In the genomic region with DNA sequence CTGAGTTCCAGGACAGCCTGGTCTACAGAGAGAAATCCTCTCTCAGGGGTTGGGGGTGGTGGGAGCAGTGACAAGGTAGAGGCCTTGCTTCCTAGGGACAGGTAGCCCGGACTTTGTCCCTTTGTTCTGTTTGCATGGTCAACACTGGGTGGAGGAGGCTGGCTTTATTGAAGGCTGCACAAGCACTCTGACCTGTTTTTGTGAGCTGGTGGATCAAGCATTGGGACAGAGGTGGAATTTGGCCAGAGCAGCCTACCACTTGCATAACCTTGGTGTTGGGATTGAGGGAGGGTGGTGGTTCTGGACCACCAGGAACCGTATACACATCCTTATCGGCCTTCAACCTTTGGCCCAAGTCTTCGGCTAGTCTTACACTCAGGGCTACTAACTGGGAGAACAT, we compare ENCODE assay signal across 32 mouse cellular contexts. TPM values are rescaled to one million over a fixed set of nuclear protein-coding genes. Genes with fewer than 3 reads are reported as not detected.
A peak's percentile ranks its signal among the peaks of the same experiment; 100 is the strongest.
DNase-seq lines count a peak whose midpoint lies in the region; ATAC-seq and TF ChIP-seq lines count a peak whose summit lies in the region.
"Had no signal": no experiment of that assay in that cellular context is flagged by ENCODE, and none has a peak within 500 bp of the region (broad histone marks: within the 10 kb centered on the region; RNA-seq: fewer than 3 reads in every experiment).

No protein-coding gene starts in this region.

- TF ChIP-seq POLR2A in liver, adult 2 months (IDR thresholded peaks at IDR 0.05; ENCODE audit: extremely low read depth, insufficient read depth, low read length): no peak

- peaks cover 19% of the 10 kb centered on the region for H3K36me3 ChIP-seq in liver, adult 2 months (ENCODE audit: control insufficient read depth, insufficient read depth, low read length)
- no peaks in the 10 kb centered on the region for H3K36me3 ChIP-seq in liver, embryonic 16.5 days (ENCODE audit: control insufficient read depth, insufficient read depth)
- H3K36me3 ChIP-seq in stomach, postnatal 0 days (ENCODE audit: control insufficient read depth, insufficient read depth, low read length): no peaks in the 10 kb centered on the region
- H3K36me3 ChIP-seq in hindbrain, postnatal 0 days (ENCODE audit: insufficient read depth, low read length): no peaks in the 10 kb centered on the region
- H3K36me3 ChIP-seq: forebrain, embryonic 10.5 days; hindbrain, embryonic 15.5 days; limb, embryonic 12.5 days; midbrain, embryonic 15.5 days; neural tube, embryonic 13.5 days had no signal

- peaks cover 39% of the 10 kb centered on the region for H3K4me1 ChIP-seq in liver, adult 2 months (ENCODE audit: control insufficient read depth, insufficient read depth, low read length)
- peaks cover 5% of the 10 kb centered on the region for H3K4me1 ChIP-seq in liver, embryonic 16.5 days (ENCODE audit: control insufficient read depth, low read depth, low read length)
- H3K4me1 ChIP-seq in stomach, postnatal 0 days (replicated peaks; ENCODE audit: control insufficient read depth, insufficient read depth): no peaks in the 10 kb centered on the region
- H3K4me1 ChIP-seq in hindbrain, postnatal 0 days (ENCODE audit: insufficient read depth, low read length): 0 out of 2 replicates have a peak, but pooled peaks cover 4% of the 10 kb centered on the region

- peak; percentile 18 for DNase-seq in adrenal gland, postnatal 10 days
- no peak for DNase-seq in adrenal gland, postnatal 4 days (ENCODE audit: low spot score in 2 of 2)
- DNase-seq in liver, adult 2 months (ENCODE audit: extremely low read depth, low read depth, low spot score): peak; percentile 100
- DNase-seq in stomach, postnatal 0 days (ENCODE audit: low spot score): peak; percentile 72
- no peak for DNase-seq in hindbrain, postnatal 0 days (ENCODE audit: low spot score)
- DNase-seq in frontal cortex, postnatal 36 days (ENCODE audit: low spot score in 2 of 2): no peak
- no peak for DNase-seq in c-Kit-positive CD71-positive TER-119-positive erythroid progenitor cells, embryonic 14.5 days (ENCODE audit: low spot score)
- DNase-seq: adrenal gland, postnatal 14 days; cerebellum, postnatal 14 days; gastrocnemius, postnatal 36 days; heart, adult 2 months; heart, postnatal 36 days; kidney, adult 18-20 months; kidney, postnatal 10 days; layer of hippocampus, postnatal 36 days; lung, embryonic 14.5 days; lung, postnatal 36 days had no signal

- H3K9ac ChIP-seq in liver, adult 2 months (ENCODE audit: low read depth, low read length): peak overlapping the region; percentile 46
- H3K9ac ChIP-seq in liver, embryonic 16.5 days (ENCODE audit: low read depth, low read length): no peak overlapping the region
- H3K9ac ChIP-seq in stomach, postnatal 0 days (ENCODE audit: low read length): no peak overlapping the region
- H3K9ac ChIP-seq in hindbrain, postnatal 0 days (replicated peaks; ENCODE audit: low read length): no peak overlapping the region
- H3K9ac ChIP-seq: hindbrain, embryonic 15.5 days; limb, embryonic 12.5 days; lung, embryonic 14.5 days; midbrain, embryonic 15.5 days; neural tube, embryonic 13.5 days had no signal

- no peaks in the 10 kb centered on the region; the same call in 1 of the 2 replicates for H3K79me2 ChIP-seq in liver, adult 2 months (ENCODE audit: control insufficient read depth, insufficient read depth, low read length)

- no peaks in the 10 kb centered on the region for H3K27me3 ChIP-seq in liver, adult 2 months (ENCODE audit: control insufficient read depth, insufficient read depth, low read length)
- H3K27me3 ChIP-seq in liver, embryonic 16.5 days (ENCODE audit: control insufficient read depth, insufficient read depth, low read depth, low read length): no peaks in the 10 kb centered on the region
- no peaks in the 10 kb centered on the region for H3K27me3 ChIP-seq in stomach, postnatal 0 days (ENCODE audit: control insufficient read depth, insufficient read depth, low read length)
- no peaks in the 10 kb centered on the region for H3K27me3 ChIP-seq in hindbrain, postnatal 0 days (ENCODE audit: insufficient read depth, low read length)
- H3K27me3 ChIP-seq: hindbrain, embryonic 15.5 days; limb, embryonic 12.5 days; midbrain, embryonic 15.5 days; neural tube, embryonic 13.5 days had no signal

- peak overlapping the region; percentile 99 for H3K27ac ChIP-seq in liver, adult 2 months (replicated peaks; ENCODE audit: insufficient read depth, low read depth, low read length)
- H3K27ac ChIP-seq in liver, embryonic 16.5 days (ENCODE audit: low read length): peak overlapping the region; percentile 75
- peak overlapping the region; percentile 65 for H3K27ac ChIP-seq in stomach, postnatal 0 days (replicated peaks)
- H3K27ac ChIP-seq in hindbrain, postnatal 0 days: no peak overlapping the region
- H3K27ac ChIP-seq: forebrain, embryonic 10.5 days; heart, adult 2 months; hindbrain, embryonic 15.5 days; limb, embryonic 12.5 days; midbrain, embryonic 15.5 days; neural tube, embryonic 13.5 days had no signal

- WGBS in liver, adult 2 months: 28% methylated on average over 4 of the region's 4 CpGs
- 64% methylated on average over 4 of the region's 4 CpGs for WGBS in liver, embryonic 16.5 days (ENCODE audit: insufficient replicate concordance)
- WGBS in stomach, postnatal 0 days: 65% methylated on average over 4 of the region's 4 CpGs
- WGBS in hindbrain, postnatal 0 days: 93% methylated on average over 4 of the region's 4 CpGs

- peak; percentile 86 for ATAC-seq in liver, embryonic 16.5 days (ENCODE audit: low read depth)
- ATAC-seq in stomach, postnatal 0 days (ENCODE audit: low FRiP score, low TSS enrichment): peak; percentile 87
- ATAC-seq in hindbrain, postnatal 0 days: no peak
- ATAC-seq: activated CD4-positive, CD25-positive, alpha-beta regulatory T cell, adult 4 months; forebrain, embryonic 16.5 days; midbrain, embryonic 15.5 days had no signal

- H3K4me2 ChIP-seq in liver, embryonic 16.5 days (ENCODE audit: low read depth, low read length): no peak overlapping the region
- H3K4me2 ChIP-seq in stomach, postnatal 0 days (replicated peaks; ENCODE audit: low read depth): no peak overlapping the region
- no peak overlapping the region for H3K4me2 ChIP-seq in hindbrain, postnatal 0 days (ENCODE audit: low read depth, low read length)
- H3K4me2 ChIP-seq: hindbrain, embryonic 15.5 days; limb, embryonic 12.5 days; lung, embryonic 14.5 days; midbrain, embryonic 15.5 days; neural tube, embryonic 13.5 days had no signal

- no peak for TF ChIP-seq CTCF in liver, adult 2 months (IDR thresholded peaks at IDR 0.05; ENCODE audit: low read depth, low read length)
- no peak for TF ChIP-seq CTCF in stomach, postnatal 0 days (IDR thresholded peaks at IDR 0.05; ENCODE audit: low read depth)
- no peak for TF ChIP-seq CTCF in hindbrain, postnatal 0 days (IDR thresholded peaks at IDR 0.05; ENCODE audit: low read depth)

- no peaks in the 10 kb centered on the region for H3K9me3 ChIP-seq in liver, embryonic 16.5 days (replicated peaks; ENCODE audit: control insufficient read depth, low read length)
- no peaks in the 10 kb centered on the region for H3K9me3 ChIP-seq in stomach, postnatal 0 days (ENCODE audit: control insufficient read depth, low read length)
- no peaks in the 10 kb centered on the region for H3K9me3 ChIP-seq in hindbrain, postnatal 0 days (ENCODE audit: low read length)
- H3K9me3 ChIP-seq: forebrain, embryonic 10.5 days; hindbrain, embryonic 15.5 days; limb, embryonic 12.5 days; midbrain, embryonic 15.5 days; neural tube, embryonic 13.5 days had no signal

- H3K4me3 ChIP-seq in liver, adult 2 months (ENCODE audit: insufficient read depth, low read depth, low read length): no peak overlapping the region
- no peak overlapping the region for H3K4me3 ChIP-seq in liver, embryonic 16.5 days (ENCODE audit: low read depth, low read length)
- no peak overlapping the region for H3K4me3 ChIP-seq in stomach, postnatal 0 days (ENCODE audit: low read depth, low read length)
- no peak overlapping the region for H3K4me3 ChIP-seq in hindbrain, postnatal 0 days (ENCODE audit: low read length)
- H3K4me3 ChIP-seq: forebrain, embryonic 10.5 days; heart, adult 2 months; hindbrain, embryonic 15.5 days; limb, embryonic 12.5 days; midbrain, embryonic 15.5 days; myocyte; neural tube, embryonic 13.5 days had no signal

- TF ChIP-seq EP300 in stomach, postnatal 0 days (optimal IDR thresholded peaks at IDR 0.05): no peak

RNA-seq across cellular contexts. Expression of gene Psmd1, which starts 7.9 kb away (rescaled TPM):
- 100 to 1,000 TPM in 1 of 2 experiments, 10 to 100 TPM in 1; 95.2 to 101 TPM for total RNA-seq in adrenal gland, postnatal 10 days (2021)
- 100 to 1,000 TPM; 113 to 114 TPM for total RNA-seq in adrenal gland, postnatal 4 days (2021)
- 81.6 and 85.1 TPM in 2 replicates for total RNA-seq in liver, adult 2 months (2014; rRNA removed)
- polyA plus RNA-seq in liver, adult 2 months (2012; rRNA removed): 57.3 and 61.3 TPM in 2 replicates
- 82.2 and 87.2 TPM in 2 replicates for polyA plus RNA-seq in liver, embryonic 16.5 days (2015; fragmentation: Nextera tagmentation; extraction: Ambion mirVana)
- polyA plus RNA-seq in stomach, postnatal 0 days (2015; fragmentation: Nextera tagmentation; extraction: Ambion mirVana): 86.8 and 90.7 TPM in 2 replicates
- 74.0 and 127 TPM in 2 replicates for total RNA-seq in hindbrain, postnatal 0 days (2014; rRNA removed)
- 183 TPM in 2 replicates for polyA plus RNA-seq in hindbrain, postnatal 0 days (2015; fragmentation: Nextera tagmentation; extraction: Ambion mirVana)

RNA-seq across cellular contexts. Expression of gene 2810459M11Rik, which starts 10.6 kb away (rescaled TPM):
- 1 to 10 TPM; 3.7 to 8.0 TPM for total RNA-seq in adrenal gland, postnatal 10 days (2021)
- 1 to 10 TPM; 1.0 to 3.4 TPM for total RNA-seq in adrenal gland, postnatal 4 days (2021)
- 39.0 and 44.0 TPM in 2 replicates for total RNA-seq in liver, adult 2 months (2014; rRNA removed)
- polyA plus RNA-seq in liver, adult 2 months (2012; rRNA removed): 54.1 and 66.2 TPM in 2 replicates
- 19.2 and 21.6 TPM in 2 replicates for polyA plus RNA-seq in liver, embryonic 16.5 days (2015; fragmentation: Nextera tagmentation; extraction: Ambion mirVana)
- 8.0 and 9.1 TPM in 2 replicates for polyA plus RNA-seq in stomach, postnatal 0 days (2015; fragmentation: Nextera tagmentation; extraction: Ambion mirVana)
- total RNA-seq in hindbrain, postnatal 0 days (2014; rRNA removed): 46.4 and 63.9 TPM in 2 replicates
- 12.9 and 16.1 TPM in 2 replicates for polyA plus RNA-seq in hindbrain, postnatal 0 days (2015; fragmentation: Nextera tagmentation; extraction: Ambion mirVana)
- total RNA-seq: gastrocnemius, postnatal 36 days; heart, adult 2 months; heart, postnatal 36 days; megakaryocyte-erythroid progenitor cell, adult 5-6 weeks had no signal
- polyA plus RNA-seq: myocyte had no signal

RNA-seq across cellular contexts. Expression of gene Spata3, which starts 39.7 kb away (rescaled TPM):
- not detected for total RNA-seq in adrenal gland, postnatal 10 days (2021)
- total RNA-seq in adrenal gland, postnatal 4 days (2021): not detected
- not detected in 2 replicates for total RNA-seq in liver, adult 2 months (2014; rRNA removed)
- polyA plus RNA-seq in liver, adult 2 months (2012; rRNA removed): not detected in 2 replicates
- polyA plus RNA-seq in liver, embryonic 16.5 days (2015; fragmentation: Nextera tagmentation; extraction: Ambion mirVana): 0.24 and 0.37 TPM in 2 replicates
- polyA plus RNA-seq in stomach, postnatal 0 days (2015; fragmentation: Nextera tagmentation; extraction: Ambion mirVana): not detected in 2 replicates
- total RNA-seq in hindbrain, postnatal 0 days (2014; rRNA removed): 1.2 TPM in 1 of 2 replicates, not detected in the other
- 1.3 and 1.4 TPM in 2 replicates for polyA plus RNA-seq in hindbrain, postnatal 0 days (2015; fragmentation: Nextera tagmentation; extraction: Ambion mirVana)
- total RNA-seq: adrenal gland, postnatal 14 days; gastrocnemius, postnatal 36 days; heart, adult 2 months; heart, postnatal 36 days; megakaryocyte-erythroid progenitor cell, adult 5-6 weeks had no signal
- polyA plus RNA-seq: embryonic facial prominence, embryonic 11.5 days; forebrain, embryonic 10.5 days; heart, embryonic 14.5 days; limb, embryonic 12.5 days; lung, embryonic 14.5 days; myocyte; neural tube, embryonic 13.5 days; thymus, postnatal 0 days had no signal

RNA-seq across cellular contexts. Expression of gene Htr2b, which starts 55.5 kb away (rescaled TPM):
- under 1 TPM; 0.21 to 0.27 TPM for total RNA-seq in adrenal gland, postnatal 10 days (2021)
- under 1 TPM; 0.45 to 0.56 TPM for total RNA-seq in adrenal gland, postnatal 4 days (2021)
- not detected in 2 replicates for total RNA-seq in liver, adult 2 months (2014; rRNA removed)
- polyA plus RNA-seq in liver, adult 2 months (2012; rRNA removed): not detected in 2 replicates
- polyA plus RNA-seq in liver, embryonic 16.5 days (2015; fragmentation: Nextera tagmentation; extraction: Ambion mirVana): 0.06 and 0.18 TPM in 2 replicates
- polyA plus RNA-seq in stomach, postnatal 0 days (2015; fragmentation: Nextera tagmentation; extraction: Ambion mirVana): 3.0 and 3.1 TPM in 2 replicates
- total RNA-seq in hindbrain, postnatal 0 days (2014; rRNA removed): not detected in 2 replicates
- polyA plus RNA-seq in hindbrain, postnatal 0 days (2015; fragmentation: Nextera tagmentation; extraction: Ambion mirVana): 0.24 and 0.44 TPM in 2 replicates
- total RNA-seq: adrenal gland, postnatal 14 days; layer of hippocampus, adult 18-20 months; layer of hippocampus, postnatal 36 days; megakaryocyte-erythroid progenitor cell, adult 5-6 weeks had no signal
- polyA plus RNA-seq: brain, embryonic 14.5 days had no signal

Comparison
In these comparisons a context has a peak if more than half of its experiments do, and no peak if none do; other contexts are left out.
1. DNase-seq: peak in adrenal gland, postnatal 10 days (single experiment), liver, adult 2 months (single experiment) and stomach, postnatal 0 days (single experiment); none in adrenal gland, postnatal 4 days (0 of 2), hindbrain, postnatal 0 days (single experiment), frontal cortex, postnatal 36 days (0 of 2) and c-Kit-positive CD71-positive TER-119-positive erythroid progenitor cells, embryonic 14.5 days (single experiment).